Mouse (Mus musculus) myocyte (in vitro differentiated cells): Measurements from ENCODE around the gene St3gal3.

Source experiments
- MAX ChIP-seq: IDR thresholded peaks from one replicate; pipeline ENCODE4 v1.6.1; 2011; ENCODE audit warnings: low read depth, mild to moderate bottlenecking, control low read depth
- POLR2A ChIP-seq: IDR thresholded peaks from one replicate; pipeline ENCODE4 v1.6.1; 2011; ENCODE audit warnings: low read depth, mild to moderate bottlenecking, control low read depth, moderate library complexity; ENCODE audit not compliant: insufficient read length
- POLR2AphosphoS2 ChIP-seq: IDR thresholded peaks from one replicate; pipeline ENCODE4 v1.6.1; 2011; ENCODE audit warnings: low read depth, control low read depth; ENCODE audit not compliant: insufficient read length
- REST ChIP-seq: IDR thresholded peaks from one replicate; pipeline ENCODE4 v1.6.1; 2011; ENCODE audit warnings: mild to moderate bottlenecking, control low read depth, moderate library complexity; ENCODE audit not compliant: insufficient read depth, insufficient read length

- TF ChIP-seq MAX = no peak
- no peak for TF ChIP-seq POLR2A
- no peak for TF ChIP-seq POLR2AphosphoS2
- no peak for TF ChIP-seq REST
These were observed 72.8 kb downstream of the St3gal3 start for GRCm38 (mm10) chr4:118061809-118062463.
